Comparison of ENCODE assay signal across 28 mouse cellular contexts in genomic region chr2:113795186-113795585, GRCm38 (mm10). TPM values are rescaled to one million over a fixed set of nuclear protein-coding genes. Genes with fewer than 3 reads are reported as not detected.
"Had no signal": no experiment of that assay in that cellular context is flagged by ENCODE, and none has a peak within 500 bp of the region (broad histone marks: within the 10 kb centered on the region; RNA-seq: fewer than 3 reads in every experiment).

No protein-coding gene starts in this region.

- H3K36me3 ChIP-seq: heart, embryonic 10.5 days; heart, embryonic 12.5 days; hindbrain, embryonic 10.5 days; intestine, embryonic 15.5 days; limb, embryonic 13.5 days; limb, embryonic 15.5 days; liver, embryonic 12.5 days had no signal

- H3K4me1 ChIP-seq: heart, embryonic 10.5 days; heart, embryonic 12.5 days; hindbrain, embryonic 10.5 days; hindbrain, embryonic 12.5 days; intestine, embryonic 15.5 days; liver, embryonic 12.5 days had no signal

- H3K27ac ChIP-seq: heart, adult 2 months; heart, embryonic 10.5 days; hindbrain, embryonic 10.5 days; hindbrain, embryonic 12.5 days; hindbrain, embryonic 14.5 days; intestine, embryonic 15.5 days; layer of hippocampus, adult 2 months; limb, embryonic 13.5 days; limb, embryonic 15.5 days; liver, embryonic 12.5 days; liver, embryonic 14.5 days had no signal

- DNase-seq: gastrocnemius, postnatal 14 days; gastrocnemius, postnatal 36 days; heart, adult 2 months; heart, postnatal 10 days; heart, postnatal 4 days; kidney, adult 18-20 months; kidney, adult 8-10 months; kidney, postnatal 10 days; kidney, postnatal 25 days; kidney, postnatal 4 days; left cerebral cortex, postnatal 4 days had no signal

- H3K4me3 ChIP-seq: heart, adult 2 months; heart, embryonic 10.5 days; heart, embryonic 12.5 days; hindbrain, embryonic 10.5 days; hindbrain, embryonic 12.5 days; intestine, embryonic 15.5 days; layer of hippocampus, adult 2 months; limb, embryonic 13.5 days; limb, embryonic 15.5 days; liver, embryonic 12.5 days had no signal

- H3K9me3 ChIP-seq: heart, embryonic 10.5 days; heart, embryonic 12.5 days; hindbrain, embryonic 10.5 days; hindbrain, embryonic 12.5 days; intestine, embryonic 15.5 days; limb, embryonic 13.5 days; limb, embryonic 15.5 days; liver, embryonic 12.5 days had no signal

- H3K4me2 ChIP-seq: heart, embryonic 12.5 days; hindbrain, embryonic 12.5 days; hindbrain, embryonic 14.5 days; intestine, embryonic 15.5 days; limb, embryonic 13.5 days; limb, embryonic 15.5 days; liver, embryonic 12.5 days had no signal

- ATAC-seq: hindbrain, embryonic 16.5 days; inflammation-experienced regulatory T-cells, adult 6 months; intestine, embryonic 15.5 days; intestine, postnatal 0 days; liver, embryonic 12.5 days had no signal

- H3K27me3 ChIP-seq: hindbrain, embryonic 12.5 days; intestine, embryonic 15.5 days; limb, embryonic 13.5 days; limb, embryonic 15.5 days; liver, embryonic 12.5 days had no signal

- H3K9ac ChIP-seq: heart, embryonic 12.5 days; hindbrain, embryonic 12.5 days; hindbrain, embryonic 14.5 days; intestine, embryonic 15.5 days; limb, embryonic 13.5 days; limb, embryonic 15.5 days; liver, embryonic 12.5 days; liver, embryonic 14.5 days had no signal

RNA-seq across cellular contexts. Expression of gene Scg5, which starts 33.7 kb away (rescaled TPM):
- total RNA-seq: gastrocnemius, adult 18-20 months; gastrocnemius, postnatal 36 days; granulocyte monocyte progenitor cell, adult 5-6 weeks; heart, postnatal 25 days had no signal
- polyA plus RNA-seq: heart, adult 2 months; liver, embryonic 12.5 days had no signal

RNA-seq across cellular contexts. Expression of gene Grem1, which starts 36.7 kb away (rescaled TPM):
- total RNA-seq: gastrocnemius, postnatal 36 days; granulocyte monocyte progenitor cell, adult 5-6 weeks; heart, adult 2 months; heart, postnatal 10 days; heart, postnatal 25 days; heart, postnatal 4 days had no signal
- polyA plus RNA-seq: heart, embryonic 12.5 days; inflammation-experienced regulatory T-cells, adult 6 months; liver, embryonic 14.5 days had no signal
